Mouse (Mus musculus) embryonic facial prominence, embryonic 13.5 days (tissue): ENCODE data around the gene Maml2. TPM values are rescaled to one million over a fixed set of nuclear protein-coding genes. Genes with fewer than 3 reads are reported as not detected.
A peak's percentile ranks its signal among the peaks of the same experiment; 100 is the strongest.

Experiments
- ATAC-seq: fragments of 200-750 bp; cut with Nextera tagmentation; 2 replicates; pipeline ENCODE4 v1.8.0; 2017; ENCODE audit warnings: low read depth; ENCODE audit not compliant: insufficient number of reproducible peaks, insufficient read depth, low FRiP score, low TSS enrichment
- H3K27ac ChIP-seq: fragments of 300-500 bp; sonication (generic); 2 replicates; pipeline ENCODE4 v1.5.1; 2015; ENCODE audit warnings: moderate library complexity, mild to moderate bottlenecking, inconsistent platforms
- H3K27me3 ChIP-seq: fragments of 300-500 bp; sonication (generic); 2 replicates; pipeline ENCODE4 v1.6.1; 2015; ENCODE audit warnings: mild to moderate bottlenecking, inconsistent platforms
- H3K36me3 ChIP-seq: fragments of 300-500 bp; sonication (generic); 2 replicates; pipeline ENCODE4 v1.6.1; 2015; ENCODE audit warnings: mild to moderate bottlenecking, inconsistent platforms
- H3K4me1 ChIP-seq: fragments of 300-500 bp; sonication (generic); 2 replicates; pipeline ENCODE4 v1.6.1; 2015; ENCODE audit warnings: inconsistent platforms
- H3K4me2 ChIP-seq: fragments of 300-500 bp; sonication (generic); 2 replicates; pipeline ENCODE4 v1.6.1; 2015; ENCODE audit warnings: moderate library complexity, mild to moderate bottlenecking, inconsistent platforms
- H3K4me3 ChIP-seq: fragments of 300-500 bp; sonication (generic); 2 replicates; pipeline ENCODE4 v1.5.1; 2015; ENCODE audit warnings: mild to moderate bottlenecking, inconsistent platforms
- H3K9ac ChIP-seq: fragments of 300-500 bp; sonication (generic); 2 replicates; pipeline ENCODE4 v1.6.1; 2015; ENCODE audit warnings: mild to moderate bottlenecking, inconsistent platforms
- H3K9me3 ChIP-seq: fragments of 300-500 bp; sonication (generic); 2 replicates; pipeline ENCODE4 v1.6.1; 2016; ENCODE audit warnings: inconsistent platforms
- WGBS: fragments of 180-500 bp; shearing (Covaris S2); methylation state at CpG from one replicate; pipeline ENCODE4 v1.1.7; 2015; ENCODE audit warnings: mixed read lengths; 5-methylcytosine and 5-hydroxymethylcytosine counted together
- polyA plus RNA-seq: library from polyadenylated mRNA; unstranded; fragments of >200 nt; fragmentation: Nextera tagmentation; extraction: Ambion mirVana; gene quantifications from 2 replicates; pipeline ENCODE4 v1.2.1, GENCODE M21; 2015

Gene Maml2
- polyA plus RNA-seq, 1 experiment from 2014 or later, result 13.0 TPM

GRCm38 (mm10) chr9:13299190-13299589 lies 1.4 kb downstream of the Maml2 start:
- Histone ChIP-seq H3K27me3 (no peaks in the 10 kb centered on the region), H3K36me3 (no peaks in the 10 kb centered on the region), H3K9ac (no peak overlapping the region), H3K4me2 (peak overlapping the region; percentile 96), H3K9me3 (no peaks in the 10 kb centered on the region), H3K4me1 (peaks cover 59% of the 10 kb centered on the region), H3K4me3 (peak overlapping the region; percentile 58; the same call in 1 of the 2 replicates), H3K27ac (no peak overlapping the region)
- WGBS, result 78% methylated on average over 6 of the region's 6 CpGs
- ATAC-seq, result no peak

DNA sequence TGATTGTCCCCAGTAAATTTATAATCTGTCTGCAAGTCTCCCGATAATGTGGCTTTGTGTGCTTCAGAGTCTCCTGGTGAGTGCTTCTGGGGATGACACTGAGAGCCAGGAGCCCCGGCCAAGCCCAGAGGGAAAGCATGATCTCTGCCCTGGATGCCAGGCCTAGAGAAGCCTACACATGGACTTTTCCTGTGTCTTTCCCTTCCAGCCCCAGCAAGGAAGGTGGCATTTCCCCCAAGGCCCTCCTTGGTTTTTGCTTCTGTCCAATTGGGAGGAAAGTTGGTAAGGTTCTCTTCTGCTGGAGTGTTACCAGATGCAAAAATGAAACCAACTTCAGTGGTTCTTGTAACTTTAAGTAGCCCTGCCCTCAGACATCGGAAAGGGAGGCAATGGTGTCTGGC lies 2.3 kb downstream of the Maml2 start:
- H3K27me3 ChIP-seq, result no peaks in the 10 kb centered on the region
- H3K4me3 ChIP-seq, result peak overlapping the region; percentile 11
- no peak for ATAC-seq
- H3K27ac ChIP-seq, result no peak overlapping the region
- peaks cover 59% of the 10 kb centered on the region for H3K4me1 ChIP-seq
- peak overlapping the region; percentile 96 for H3K4me2 ChIP-seq
- no peaks in the 10 kb centered on the region for H3K9me3 ChIP-seq
- peak overlapping the region; percentile 4 for H3K9ac ChIP-seq
- WGBS, result 37% methylated on average over 3 of the region's 3 CpGs
- H3K36me3 ChIP-seq, result no peaks in the 10 kb centered on the region

DNA sequence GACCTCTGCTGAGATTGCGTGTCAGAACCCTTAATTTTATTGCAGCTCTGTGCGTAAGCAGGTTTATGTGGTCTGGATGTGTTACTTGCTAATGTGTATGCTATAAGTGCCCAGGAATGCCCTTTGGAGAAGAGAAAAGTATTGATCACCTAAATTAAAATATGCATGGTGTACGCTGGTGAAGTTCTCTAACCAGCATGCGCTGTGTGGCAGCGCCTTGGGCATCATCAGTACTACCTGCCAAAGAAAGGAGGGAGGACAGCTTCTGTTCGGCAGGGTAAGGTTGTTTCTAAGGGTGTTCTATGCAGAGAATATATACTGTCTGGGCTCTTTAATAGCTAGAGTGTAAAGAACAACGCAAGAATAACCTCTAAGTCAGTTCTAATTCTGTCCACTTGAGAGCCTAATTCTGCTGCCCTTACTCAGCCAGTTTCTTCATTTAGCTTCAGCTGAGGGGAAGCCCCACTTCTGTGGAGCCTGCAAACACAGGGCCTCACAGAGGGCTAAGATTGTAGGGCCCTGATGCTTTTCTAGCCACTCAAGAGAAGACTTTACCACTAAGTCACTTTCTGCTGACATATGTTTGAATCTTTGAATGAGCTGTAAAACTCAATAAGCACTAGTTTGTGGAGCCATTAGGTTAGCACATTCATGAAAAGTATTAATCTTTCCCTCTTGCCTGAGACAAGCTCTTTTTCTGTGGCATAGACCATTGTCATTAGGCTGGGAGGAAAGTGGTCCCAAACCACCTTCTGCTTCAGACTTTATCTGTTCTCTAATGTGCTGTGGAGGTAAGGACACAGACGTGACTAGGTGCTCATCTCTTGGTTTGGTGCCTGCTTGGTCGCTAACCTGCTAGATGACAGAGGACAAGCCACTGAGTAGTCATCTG lies 3.4 kb downstream of the Maml2 start:
- Histone ChIP-seq H3K36me3 (no peaks in the 10 kb centered on the region), H3K4me2 (peak overlapping the region; percentile 96), H3K9ac (0 out of 2 replicates have a peak overlapping the region, but pooled peaks have one; percentile 4), H3K27me3 (no peaks in the 10 kb centered on the region), H3K4me1 (peaks cover 58% of the 10 kb centered on the region), H3K27ac (no peak overlapping the region), H3K4me3 (0 out of 2 replicates have a peak overlapping the region, but pooled peaks have one; percentile 11), H3K9me3 (no peaks in the 10 kb centered on the region)
- WGBS, result 84% methylated on average over 9 of the region's 9 CpGs
- ATAC-seq, result no peak

DNA sequence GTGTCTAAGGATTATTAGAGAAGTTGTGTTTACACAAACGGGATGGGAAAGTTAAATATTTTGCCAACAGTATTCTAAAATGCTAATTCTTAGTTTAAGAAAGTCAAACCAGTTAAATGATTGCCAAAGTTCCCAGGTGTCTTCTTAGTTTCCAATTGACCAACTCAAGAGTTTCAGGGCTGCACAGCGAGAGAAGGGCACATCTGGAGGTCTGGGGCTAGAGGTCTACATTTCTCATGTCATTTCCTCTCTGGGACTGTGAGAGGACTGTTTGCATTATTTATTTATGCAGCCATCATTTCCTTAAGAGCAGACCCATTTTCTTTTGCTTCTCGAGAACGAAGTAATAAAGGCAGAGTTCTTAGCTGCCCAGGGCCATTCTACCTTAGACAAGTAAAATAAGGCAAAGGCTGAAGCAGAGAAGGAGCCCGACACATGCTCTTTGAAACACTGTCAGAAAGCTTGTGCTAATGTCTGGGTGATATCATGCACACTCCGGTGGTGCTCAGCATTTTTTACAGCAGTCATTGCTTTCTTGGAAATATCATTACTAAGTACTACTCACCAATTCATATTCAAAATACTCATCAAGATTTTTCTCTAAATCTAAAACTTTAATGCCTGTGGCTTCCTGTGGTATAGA lies 4.5 kb downstream of the Maml2 start:
- H3K4me3 ChIP-seq, result no peak overlapping the region
- H3K36me3 ChIP-seq, result no peaks in the 10 kb centered on the region
- peak overlapping the region; percentile 24; the same call in 1 of the 2 replicates for H3K4me2 ChIP-seq
- 61% methylated on average over 6 of the region's 6 CpGs for whole genome bisulfite sequencing
- no peaks in the 10 kb centered on the region for H3K27me3 ChIP-seq
- no peak overlapping the region for H3K27ac ChIP-seq
- no peak overlapping the region for H3K9ac ChIP-seq
- H3K4me1 ChIP-seq, result peaks cover 67% of the 10 kb centered on the region
- H3K9me3 ChIP-seq, result no peaks in the 10 kb centered on the region
- no peak for ATAC-seq

- H3K4me1 ChIP-seq, result peaks cover 72% of the 10 kb centered on the region
- H3K27ac ChIP-seq, result no peak overlapping the region
- H3K9me3 ChIP-seq, result no peaks in the 10 kb centered on the region
- 75% methylated on average over 5 of the region's 5 CpGs for WGBS
- H3K9ac ChIP-seq, result no peak overlapping the region
- H3K4me3 ChIP-seq, result no peak overlapping the region
- no peaks in the 10 kb centered on the region for H3K27me3 ChIP-seq
- no peak for ATAC-seq
- no peaks in the 10 kb centered on the region for H3K36me3 ChIP-seq
- no peak overlapping the region for H3K4me2 ChIP-seq
These were observed 5.5 kb downstream of the Maml2 start for GRCm38 (mm10) chr9:13303099-13303771.

DNA sequence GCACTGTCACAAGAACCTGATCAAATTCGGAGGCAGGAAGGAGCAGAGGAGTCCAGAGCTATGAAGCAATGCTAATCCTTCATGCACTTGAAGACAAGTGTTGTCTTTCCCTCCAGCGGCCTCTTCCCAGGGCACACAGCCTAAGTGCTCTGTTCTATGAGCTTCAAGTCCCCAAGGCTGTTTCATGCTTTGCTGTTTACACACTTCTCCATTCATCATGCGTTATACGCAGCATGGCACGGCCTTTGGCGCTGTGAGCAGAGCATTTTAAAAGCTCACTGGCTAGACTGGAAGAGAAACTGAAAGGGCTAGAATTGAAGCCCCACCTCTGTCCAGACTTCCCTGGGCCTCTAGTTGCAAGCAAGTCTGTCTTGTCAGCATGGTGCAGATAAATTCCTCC lies 6.2 kb downstream of the Maml2 start:
- Histone ChIP-seq H3K9ac (no peak overlapping the region), H3K4me2 (no peak overlapping the region), H3K4me1 (peaks cover 70% of the 10 kb centered on the region), H3K27me3 (no peaks in the 10 kb centered on the region), H3K36me3 (no peaks in the 10 kb centered on the region), H3K27ac (no peak overlapping the region), H3K4me3 (no peak overlapping the region), H3K9me3 (no peaks in the 10 kb centered on the region)
- WGBS, result 69% methylated on average over 6 of the region's 6 CpGs
- ATAC-seq, result no peak

GRCm38 (mm10) chr9:13306471-13306870 lies 8.7 kb downstream of the Maml2 start:
- no peak for ATAC-seq
- 83% methylated on average over 3 of the region's 3 CpGs for WGBS
- peaks cover 53% of the 10 kb centered on the region for H3K4me1 ChIP-seq
- H3K27ac ChIP-seq, result peak overlapping the region; percentile 63
- H3K4me2 ChIP-seq, result no peak overlapping the region
- H3K9ac ChIP-seq, result no peak overlapping the region
- no peaks in the 10 kb centered on the region for H3K9me3 ChIP-seq
- H3K4me3 ChIP-seq, result no peak overlapping the region
- no peaks in the 10 kb centered on the region for H3K36me3 ChIP-seq
- no peaks in the 10 kb centered on the region for H3K27me3 ChIP-seq

DNA sequence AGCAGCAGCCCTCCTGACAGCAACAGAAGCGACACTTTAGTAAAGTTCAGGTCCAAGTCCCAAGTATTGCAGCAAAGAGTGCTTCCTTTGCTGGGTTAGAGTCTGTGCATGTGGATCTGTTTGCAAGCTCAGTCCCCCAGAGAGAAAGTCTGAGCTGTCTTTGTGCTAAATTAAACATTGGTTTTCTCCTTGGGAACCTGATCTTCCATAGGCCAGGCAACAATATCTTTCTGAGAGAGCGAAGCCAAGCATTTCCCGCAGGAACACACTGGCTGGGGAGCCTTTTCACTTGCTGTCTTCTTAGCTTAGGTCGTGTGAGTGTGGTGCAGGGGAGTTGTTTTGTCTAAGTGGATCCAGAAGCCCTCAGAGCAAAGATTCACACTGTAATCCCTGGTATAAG lies 9.5 kb downstream of the Maml2 start:
- Histone ChIP-seq H3K4me1 (peaks cover 51% of the 10 kb centered on the region), H3K9me3 (no peaks in the 10 kb centered on the region), H3K36me3 (no peaks in the 10 kb centered on the region), H3K27me3 (no peaks in the 10 kb centered on the region), H3K4me2 (peak overlapping the region; percentile 5; the same call in 1 of the 2 replicates), H3K27ac (peak overlapping the region; percentile 63), H3K4me3 (no peak overlapping the region), H3K9ac (no peak overlapping the region)
- WGBS, result 25% methylated on average over 4 of the region's 4 CpGs
- ATAC-seq, result no peak

- Histone ChIP-seq H3K9ac (no peak overlapping the region), H3K4me1 (peaks cover 49% of the 10 kb centered on the region), H3K9me3 (no peaks in the 10 kb centered on the region), H3K36me3 (no peaks in the 10 kb centered on the region), H3K4me2 (no peak overlapping the region), H3K27me3 (no peaks in the 10 kb centered on the region), H3K4me3 (no peak overlapping the region), H3K27ac (no peak overlapping the region)
- ATAC-seq, result no peak
- WGBS, result 65% methylated on average over 8 of the region's 8 CpGs
These were observed 11.0 kb downstream of the Maml2 start for GRCm38 (mm10) chr9:13308718-13309117.

DNA sequence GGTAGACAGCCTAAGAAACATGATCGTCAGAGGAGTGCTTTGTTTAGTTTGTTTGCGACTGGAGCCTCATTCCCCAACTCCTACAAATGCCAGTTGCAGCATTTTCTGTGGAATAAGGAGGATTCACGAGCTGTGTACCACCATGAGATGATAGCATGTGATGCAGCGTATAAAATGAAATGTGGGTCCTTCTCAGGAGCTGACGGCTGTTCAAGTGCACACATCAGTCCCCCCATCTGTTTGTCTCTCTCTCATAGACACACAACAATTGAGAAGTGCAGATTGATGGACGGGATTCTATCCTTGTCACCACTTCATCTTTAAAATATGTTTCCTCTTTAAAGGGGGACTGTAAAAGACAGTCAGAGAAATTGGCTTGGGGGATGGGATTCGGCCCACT lies 12.1 kb downstream of the Maml2 start:
- Histone ChIP-seq H3K9me3 (no peaks in the 10 kb centered on the region), H3K4me2 (no peak overlapping the region), H3K27me3 (no peaks in the 10 kb centered on the region), H3K4me1 (peaks cover 49% of the 10 kb centered on the region), H3K9ac (no peak overlapping the region), H3K4me3 (no peak overlapping the region), H3K36me3 (no peaks in the 10 kb centered on the region), H3K27ac (no peak overlapping the region)
- 68% methylated on average over 7 of the region's 7 CpGs for WGBS
- no peak for ATAC-seq

GRCm38 (mm10) chr9:13310236-13310635 lies 12.5 kb downstream of the Maml2 start:
- no peak overlapping the region for H3K4me2 ChIP-seq
- WGBS, result 48% methylated on average over 3 of the region's 3 CpGs
- no peaks in the 10 kb centered on the region for H3K9me3 ChIP-seq
- H3K27me3 ChIP-seq, result no peaks in the 10 kb centered on the region
- no peak for ATAC-seq
- H3K27ac ChIP-seq, result no peak overlapping the region
- peaks cover 53% of the 10 kb centered on the region for H3K4me1 ChIP-seq
- H3K9ac ChIP-seq, result no peak overlapping the region
- H3K36me3 ChIP-seq, result no peaks in the 10 kb centered on the region
- no peak overlapping the region for H3K4me3 ChIP-seq
